Mouse (Mus musculus) cortical plate, adult 2 months (tissue): Measurements from ENCODE around the gene Naa15.

Experiments used
- CTCF ChIP-seq: fragments of 200-500 bp; IDR thresholded peaks from 2 replicates; pipeline ENCODE4 v1.5.1; 2011; ENCODE audit warnings: mild to moderate bottlenecking, control low read depth, low read length; ENCODE audit not compliant: insufficient read depth; ENCODE audit errors: extremely low read depth
- POLR2A ChIP-seq: fragments of 200-500 bp; IDR thresholded peaks from 2 replicates; pipeline ENCODE4 v1.6.1; 2011; ENCODE audit warnings: mild to moderate bottlenecking, low read length, control low read depth; ENCODE audit not compliant: insufficient read depth; ENCODE audit errors: extremely low read depth

DNA sequence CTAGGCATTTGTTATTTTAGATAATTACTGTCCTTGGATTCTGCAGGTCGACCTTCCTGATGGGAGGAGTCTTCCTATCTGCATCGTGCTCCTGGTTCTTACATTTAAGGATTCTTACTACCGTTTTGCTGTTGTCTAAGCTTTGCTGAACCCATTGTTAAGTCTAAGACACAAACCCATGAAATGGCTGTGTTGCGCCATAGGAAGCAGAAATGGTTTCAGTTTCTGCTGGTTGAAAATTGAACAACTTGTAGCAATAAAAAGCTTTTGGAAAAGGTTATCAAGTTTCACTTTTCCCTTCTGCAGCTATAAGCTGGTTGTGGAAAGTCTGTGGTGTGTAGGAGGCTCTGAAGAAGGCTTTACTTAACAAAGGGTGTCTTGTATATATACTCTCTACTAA, 60.8 kb downstream of the Naa15 start:
- no peak for TF ChIP-seq CTCF
- TF ChIP-seq POLR2A, result no peak
